Mouse (Mus musculus): ENCODE measurements around the gene Cd86. TPM values are rescaled to one million over a fixed set of nuclear protein-coding genes. Genes with fewer than 3 reads are reported as not detected.

Cd86 gene
- polyA plus RNA-seq, 1 experiment from 2014 or later, result 7.8 TPM

DNA sequence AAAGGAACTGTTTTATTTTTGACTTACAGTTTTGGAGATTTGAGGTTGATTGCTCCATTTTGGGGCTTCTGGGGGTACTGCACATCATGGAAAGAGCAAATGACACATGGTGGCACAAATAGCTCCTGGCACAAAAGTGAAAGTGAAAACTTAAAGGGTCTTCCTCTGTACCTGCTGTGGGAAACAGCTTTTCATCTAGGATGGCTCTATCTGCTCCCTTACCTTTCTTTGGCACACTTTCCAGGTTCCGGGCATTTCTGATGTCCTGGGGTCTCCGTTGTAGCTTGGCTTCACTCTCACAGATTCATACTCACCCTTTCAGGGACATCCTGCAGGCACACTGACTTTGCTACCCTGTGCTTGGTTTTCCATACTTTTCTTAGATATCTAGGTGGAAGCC is 22.2 kb upstream of the Cd86 start:
- WGBS (ENCODE audit: insufficient replicate concordance), result 73% methylated on average over 2 of the region's 2 CpGs

DNA sequence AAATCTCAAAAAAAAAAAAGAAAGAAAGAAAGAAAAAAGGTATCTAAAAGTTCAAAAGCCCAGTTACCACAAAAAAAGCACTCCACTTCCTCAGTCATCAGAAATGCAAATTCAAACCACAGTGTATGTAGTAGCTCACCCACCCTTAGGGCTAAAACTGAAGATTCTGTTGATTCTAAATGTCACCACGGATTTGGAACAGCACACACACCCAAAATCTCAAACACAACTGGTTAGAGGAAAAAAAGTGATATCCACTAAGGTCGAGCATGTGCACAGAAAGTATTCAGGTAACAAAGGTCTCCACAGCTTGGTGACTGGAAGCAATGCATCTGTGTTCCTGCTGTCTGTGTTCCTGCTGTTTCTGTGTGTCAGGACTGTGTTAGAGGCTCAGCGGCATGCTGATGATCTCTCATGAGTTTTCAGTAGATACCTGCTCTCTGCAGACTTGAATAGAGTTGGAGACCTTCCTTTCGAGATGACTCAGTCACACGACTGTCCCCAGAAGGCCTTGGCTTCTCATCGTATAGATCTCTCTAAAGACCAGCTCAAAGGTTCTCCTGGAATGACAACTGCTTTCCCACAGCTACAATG is 18.5 kb upstream of the Cd86 start:
- Histone ChIP-seq H3K27ac (replicated peaks) (no peak overlapping the region), H3K4me2 (no peak overlapping the region), H3K9me3 (replicated peaks) (no peaks in the 10 kb centered on the region), H3K36me3 (replicated peaks) (no peaks in the 10 kb centered on the region), H3K9ac (no peak overlapping the region), H3K4me1 (replicated peaks) (no peaks in the 10 kb centered on the region), H3K4me3 (replicated peaks) (no peak overlapping the region), H3K27me3 (no peaks in the 10 kb centered on the region)
- no peak for ATAC-seq (ENCODE audit: insufficient read depth)
- 48% methylated on average over 6 of the region's 6 CpGs for WGBS (ENCODE audit: insufficient replicate concordance)

More for the DNA sequence above, 22.2 kb upstream of the Cd86 start:
- Histone ChIP-seq H3K4me1 (replicated peaks) (no peaks in the 10 kb centered on the region), H3K9ac (no peak overlapping the region), H3K27ac (replicated peaks) (no peak overlapping the region), H3K27me3 (peaks cover 4% of the 10 kb centered on the region; the same call in 1 of the 2 replicates), H3K9me3 (replicated peaks) (no peaks in the 10 kb centered on the region), H3K4me3 (replicated peaks) (no peak overlapping the region), H3K36me3 (replicated peaks) (no peaks in the 10 kb centered on the region), H3K4me2 (no peak overlapping the region)
- ATAC-seq (ENCODE audit: insufficient read depth), result no peak

DNA sequence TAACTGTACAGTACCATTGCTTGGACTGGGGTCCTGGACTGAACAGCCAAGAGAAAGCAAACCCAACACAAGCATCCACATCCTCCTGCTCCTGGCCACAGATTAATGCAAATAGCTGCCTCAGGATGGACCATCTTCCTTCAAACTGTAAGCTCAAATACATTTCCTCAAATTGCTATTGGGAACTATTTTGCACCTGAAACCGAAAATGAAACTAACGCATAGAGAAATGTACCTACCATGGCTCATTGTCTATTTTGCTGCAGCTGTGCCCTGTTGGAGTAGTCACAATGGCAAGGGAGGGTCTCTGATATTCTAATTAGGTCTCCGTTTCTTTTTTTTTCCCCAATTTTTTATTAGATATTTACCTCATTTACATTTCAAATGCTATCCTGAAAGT is 15.9 kb upstream of the Cd86 start:
- H3K9me3 ChIP-seq (replicated peaks), result no peaks in the 10 kb centered on the region
- no peak overlapping the region for H3K4me3 ChIP-seq (replicated peaks)
- ATAC-seq (ENCODE audit: insufficient read depth), result no peak
- WGBS (ENCODE audit: insufficient replicate concordance), result 65% methylated on average over 3 of the region's 3 CpGs
- H3K27ac ChIP-seq (replicated peaks), result no peak overlapping the region
- no peaks in the 10 kb centered on the region for H3K36me3 ChIP-seq (replicated peaks)
- H3K9ac ChIP-seq, result no peak overlapping the region
- no peaks in the 10 kb centered on the region for H3K4me1 ChIP-seq (replicated peaks)
- no peaks in the 10 kb centered on the region for H3K27me3 ChIP-seq
- no peak overlapping the region for H3K4me2 ChIP-seq

DNA sequence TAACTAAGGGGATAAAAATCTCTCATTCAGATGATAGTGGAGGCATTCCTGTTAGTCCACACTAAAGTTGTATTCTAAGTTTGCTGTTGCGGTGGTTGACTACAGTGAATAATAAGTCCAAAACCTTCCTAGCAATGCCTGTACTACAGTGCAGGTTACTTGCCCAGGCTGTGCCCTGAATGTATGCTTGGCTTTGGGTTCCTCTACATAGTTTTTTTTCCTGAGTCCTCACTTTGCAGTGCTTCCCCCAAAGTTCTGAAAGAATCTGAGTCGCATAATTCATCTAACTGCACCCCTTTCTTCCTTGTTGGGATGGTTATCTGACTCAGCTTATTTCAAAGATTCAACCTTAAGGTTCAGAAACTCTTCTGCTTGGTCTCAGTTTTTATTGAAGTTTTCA is 10.0 kb upstream of the Cd86 start:
- Histone ChIP-seq H3K9me3 (replicated peaks) (no peaks in the 10 kb centered on the region), H3K9ac (no peak overlapping the region), H3K27ac (replicated peaks) (no peak overlapping the region), H3K36me3 (replicated peaks) (no peaks in the 10 kb centered on the region), H3K4me3 (replicated peaks) (no peak overlapping the region), H3K4me1 (replicated peaks) (no peaks in the 10 kb centered on the region), H3K27me3 (no peaks in the 10 kb centered on the region), H3K4me2 (no peak overlapping the region)
- no peak for ATAC-seq (ENCODE audit: insufficient read depth)
- WGBS (ENCODE audit: insufficient replicate concordance), result 68% methylated on average over 2 of the region's 2 CpGs

DNA sequence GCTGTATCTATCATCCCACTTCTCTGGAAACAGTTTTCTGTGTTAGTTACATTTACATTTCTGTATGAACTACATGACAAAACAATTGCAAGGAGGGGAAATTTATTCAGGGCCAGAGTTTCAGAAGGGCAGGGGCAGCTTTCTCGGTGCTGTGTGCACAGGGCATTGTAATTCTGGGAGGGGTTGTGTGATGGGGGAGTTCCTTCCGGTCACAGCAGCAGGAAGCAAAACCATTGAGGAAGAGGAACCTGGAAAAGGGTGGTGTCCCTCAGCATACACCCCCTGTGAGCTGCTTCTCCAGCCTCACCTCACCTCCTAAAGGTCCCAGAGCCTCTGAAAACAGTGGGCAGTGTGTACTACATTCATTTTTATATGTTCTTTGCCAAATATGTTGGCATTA is 9.4 kb upstream of the Cd86 start:
- no peak overlapping the region for H3K27ac ChIP-seq (replicated peaks)
- no peak for ATAC-seq (ENCODE audit: insufficient read depth)
- no peaks in the 10 kb centered on the region for H3K4me1 ChIP-seq (replicated peaks)
- no peaks in the 10 kb centered on the region for H3K9me3 ChIP-seq (replicated peaks)
- WGBS (ENCODE audit: insufficient replicate concordance), result 14% methylated on average over 2 of the region's 2 CpGs
- H3K4me2 ChIP-seq, result no peak overlapping the region
- no peaks in the 10 kb centered on the region for H3K36me3 ChIP-seq (replicated peaks)
- H3K4me3 ChIP-seq (replicated peaks), result no peak overlapping the region
- no peak overlapping the region for H3K9ac ChIP-seq
- H3K27me3 ChIP-seq, result no peaks in the 10 kb centered on the region

DNA sequence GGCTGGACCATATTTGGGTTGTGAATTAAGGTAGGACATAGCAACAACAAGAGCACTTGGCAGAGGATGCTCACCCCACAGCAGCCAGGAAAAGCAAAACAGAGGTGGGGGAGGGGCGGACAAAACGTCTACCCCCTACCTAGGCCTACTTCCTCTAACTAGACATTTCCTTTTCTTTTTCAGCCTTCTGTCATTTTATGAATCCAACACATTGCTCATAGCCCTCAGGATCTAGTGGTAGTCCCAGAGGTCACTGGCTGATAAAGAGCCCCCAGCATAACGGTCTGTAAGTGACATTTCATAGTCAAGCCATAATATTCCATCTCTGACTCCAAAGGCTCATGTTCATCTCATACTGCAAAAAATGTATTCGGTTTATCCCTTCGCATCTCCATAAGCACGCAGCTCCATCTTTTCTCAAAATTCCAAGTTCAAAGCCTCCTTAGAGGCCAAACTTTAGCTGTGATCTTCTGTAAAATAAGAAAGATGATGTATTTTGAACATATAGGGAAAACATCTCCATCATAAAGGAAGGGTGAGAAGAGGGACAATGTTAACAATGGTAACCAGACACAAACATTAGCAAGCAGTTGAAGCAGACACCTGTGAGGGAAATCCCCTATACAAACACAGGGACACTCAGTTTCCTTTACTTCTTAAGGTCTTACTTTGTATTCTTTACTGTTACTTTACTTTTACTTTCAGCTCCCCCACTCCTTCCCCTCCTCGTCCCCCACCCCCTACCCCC is 8.8 kb upstream of the Cd86 start:
- Histone ChIP-seq H3K4me2 (no peak overlapping the region), H3K27me3 (no peaks in the 10 kb centered on the region), H3K36me3 (replicated peaks) (no peaks in the 10 kb centered on the region), H3K27ac (replicated peaks) (no peak overlapping the region), H3K4me1 (replicated peaks) (no peaks in the 10 kb centered on the region), H3K9me3 (replicated peaks) (no peaks in the 10 kb centered on the region), H3K4me3 (replicated peaks) (no peak overlapping the region), H3K9ac (no peak overlapping the region)
- WGBS (ENCODE audit: insufficient replicate concordance), result 43% methylated on average over 7 of the region's 7 CpGs
- ATAC-seq (ENCODE audit: insufficient read depth), result no peak

DNA sequence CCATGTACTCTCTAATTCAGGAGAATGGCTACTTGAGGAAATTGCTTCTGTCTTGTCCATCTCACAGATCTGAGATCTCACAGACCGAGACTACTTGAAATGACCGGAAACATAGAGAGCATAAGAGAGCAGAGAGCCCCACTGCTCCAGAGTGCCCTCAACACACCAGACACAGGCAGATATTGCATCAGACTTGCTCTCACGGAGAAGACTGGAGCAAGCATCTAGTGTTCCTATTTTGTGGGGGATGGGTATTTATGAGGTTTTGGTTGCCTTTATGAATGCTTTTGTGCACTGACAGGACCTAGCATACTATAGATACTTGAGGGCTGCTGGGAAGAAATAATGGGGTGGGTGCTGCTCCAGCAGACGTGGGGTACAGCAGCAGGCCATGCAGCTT is 7.3 kb upstream of the Cd86 start:
- no peak for ATAC-seq (ENCODE audit: insufficient read depth)
- no peaks in the 10 kb centered on the region for H3K4me1 ChIP-seq (replicated peaks)
- H3K4me3 ChIP-seq (replicated peaks), result no peak overlapping the region
- H3K36me3 ChIP-seq (replicated peaks), result no peaks in the 10 kb centered on the region
- no peak overlapping the region for H3K4me2 ChIP-seq
- no peak overlapping the region for H3K27ac ChIP-seq (replicated peaks)
- no peak overlapping the region for H3K9ac ChIP-seq
- WGBS (ENCODE audit: insufficient replicate concordance), result 42% methylated on average over 4 of the region's 4 CpGs
- H3K9me3 ChIP-seq (replicated peaks), result no peaks in the 10 kb centered on the region
- no peaks in the 10 kb centered on the region for H3K27me3 ChIP-seq

DNA sequence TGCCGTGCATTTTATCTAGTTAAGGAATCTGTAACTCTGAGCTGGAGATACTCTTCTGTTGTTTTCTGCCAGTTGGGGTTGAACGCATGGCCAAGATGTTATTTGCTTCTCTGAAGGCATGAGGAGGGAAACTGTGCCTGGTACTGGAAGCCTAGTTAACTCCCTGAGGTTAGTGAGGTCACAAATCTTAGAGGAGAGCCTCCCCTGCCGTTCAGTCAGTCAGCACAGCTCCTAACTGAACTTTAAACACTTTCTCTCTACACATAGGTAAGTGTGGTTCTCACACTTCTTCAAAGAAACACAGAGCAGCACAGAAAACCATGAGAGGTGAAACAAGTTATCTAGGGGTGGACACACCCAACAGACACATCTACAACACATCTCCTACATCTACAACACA is 4.7 kb upstream of the Cd86 start:
- H3K4me2 ChIP-seq, result no peak overlapping the region
- H3K9me3 ChIP-seq (replicated peaks), result no peaks in the 10 kb centered on the region
- ATAC-seq (ENCODE audit: insufficient read depth), result no peak
- H3K4me1 ChIP-seq (replicated peaks), result no peaks in the 10 kb centered on the region
- 60% methylated on average over 3 of the region's 3 CpGs for whole genome bisulfite sequencing (ENCODE audit: insufficient replicate concordance)
- no peak overlapping the region for H3K9ac ChIP-seq
- H3K36me3 ChIP-seq (replicated peaks), result no peaks in the 10 kb centered on the region
- H3K27ac ChIP-seq (replicated peaks), result no peak overlapping the region
- H3K27me3 ChIP-seq, result no peaks in the 10 kb centered on the region
- no peak overlapping the region for H3K4me3 ChIP-seq (replicated peaks)

DNA sequence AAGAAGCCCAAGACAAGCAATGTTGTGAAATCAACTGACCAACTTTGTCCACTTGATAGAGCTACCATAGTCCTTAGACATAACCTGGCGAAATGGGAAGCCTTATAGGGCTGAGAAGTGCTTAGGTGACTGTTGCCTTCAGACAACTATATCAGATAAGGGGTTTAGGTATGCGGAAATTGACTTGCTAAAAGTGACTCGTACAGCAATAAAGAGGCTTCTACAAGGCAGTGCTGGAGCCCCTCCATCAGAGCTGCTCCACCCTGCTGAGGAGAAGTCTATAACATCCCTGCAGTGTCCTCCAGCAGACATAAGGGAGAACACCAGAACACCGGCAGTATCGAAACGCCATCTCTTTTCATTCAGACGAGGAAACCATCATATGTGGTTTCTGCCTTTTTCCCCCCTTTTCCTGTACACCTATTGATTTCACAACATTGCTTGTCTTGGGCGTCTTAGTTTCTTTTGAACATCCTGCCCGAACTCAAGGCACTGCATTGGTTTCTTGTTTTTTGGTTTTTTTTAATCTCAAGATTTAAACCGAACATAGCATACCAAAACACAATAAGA is 652 bp upstream of the Cd86 start:
- Histone ChIP-seq H3K4me3 (replicated peaks) (no peak overlapping the region), H3K9ac (no peak overlapping the region), H3K27me3 (no peaks in the 10 kb centered on the region), H3K4me1 (replicated peaks) (no peaks in the 10 kb centered on the region), H3K27ac (replicated peaks) (no peak overlapping the region), H3K4me2 (no peak overlapping the region), H3K36me3 (replicated peaks) (no peaks in the 10 kb centered on the region), H3K9me3 (replicated peaks) (no peaks in the 10 kb centered on the region)
- ATAC-seq (ENCODE audit: insufficient read depth), result no peak
- WGBS (ENCODE audit: insufficient replicate concordance), result 23% methylated on average over 10 of the region's 10 CpGs

DNA sequence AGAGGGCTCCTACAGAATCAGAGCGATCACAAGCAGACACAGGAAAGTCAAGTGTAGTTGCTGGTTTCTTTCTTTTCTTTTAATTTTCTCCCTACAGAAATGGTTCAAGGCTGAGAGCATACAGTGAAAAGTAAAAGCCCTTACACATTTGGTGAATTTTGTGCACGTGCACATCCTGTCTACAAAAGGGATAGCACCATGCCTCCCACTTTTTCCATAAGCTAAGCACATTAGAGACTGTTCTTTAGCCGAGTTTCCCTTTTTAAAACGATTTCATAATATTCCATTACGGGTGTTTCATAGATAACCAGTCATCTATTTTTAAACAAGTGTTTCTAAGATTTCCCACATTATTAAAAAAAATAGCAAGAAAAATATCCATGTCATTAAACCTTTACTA is 2.4 kb downstream of the Cd86 start:
- no peak for ATAC-seq (ENCODE audit: insufficient read depth)
- H3K4me2 ChIP-seq, result no peak overlapping the region
- H3K4me1 ChIP-seq (replicated peaks), result no peaks in the 10 kb centered on the region
- H3K27me3 ChIP-seq, result no peaks in the 10 kb centered on the region
- no peak overlapping the region for H3K27ac ChIP-seq (replicated peaks)
- H3K36me3 ChIP-seq (replicated peaks), result no peaks in the 10 kb centered on the region
- no peak overlapping the region for H3K9ac ChIP-seq
- no peaks in the 10 kb centered on the region for H3K9me3 ChIP-seq (replicated peaks)
- no peak overlapping the region for H3K4me3 ChIP-seq (replicated peaks)
- WGBS (ENCODE audit: insufficient replicate concordance), result 53% methylated on average over 5 of the region's 5 CpGs

DNA sequence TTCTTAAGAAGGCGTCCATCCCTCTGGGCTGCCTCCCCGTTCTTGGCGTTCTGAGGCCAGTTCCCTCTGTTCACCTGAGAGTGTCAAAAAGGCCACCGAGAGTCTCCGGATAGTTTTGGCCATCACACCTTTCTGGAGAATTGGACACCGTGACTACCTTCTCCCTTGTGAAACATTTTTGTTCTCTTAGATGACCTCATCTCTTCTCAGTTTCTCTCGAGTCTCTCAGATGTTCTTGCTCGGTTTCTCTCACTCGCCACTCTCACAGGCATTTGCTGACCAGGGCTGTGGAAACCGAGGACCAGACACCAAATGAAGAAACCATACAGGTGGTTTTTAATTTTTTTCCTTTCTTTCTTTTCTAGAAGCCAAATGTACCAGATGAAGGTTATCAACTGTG is 4.6 kb downstream of the Cd86 start:
- Histone ChIP-seq H3K27me3 (no peaks in the 10 kb centered on the region), H3K9me3 (replicated peaks) (no peaks in the 10 kb centered on the region), H3K4me2 (no peak overlapping the region), H3K27ac (replicated peaks) (no peak overlapping the region), H3K36me3 (replicated peaks) (no peaks in the 10 kb centered on the region), H3K4me1 (replicated peaks) (no peaks in the 10 kb centered on the region), H3K9ac (no peak overlapping the region), H3K4me3 (replicated peaks) (no peak overlapping the region)
- no peak for ATAC-seq (ENCODE audit: insufficient read depth)
- 65% methylated on average over 10 of the region's 10 CpGs for WGBS (ENCODE audit: insufficient replicate concordance)
